Mouse (Mus musculus) layer of hippocampus, adult 11-12 months (tissue): ENCODE results near the gene Gkn3.

Source experiments
- DNase-seq: peaks from one replicate; pipeline ENCODE4 v3.0.0; 2022; ENCODE audit warnings: low spot score

Gene Gkn3

GRCm38 (mm10) chr6:87354441-87354840, 34.3 kb downstream of the Gkn3 start:
- DNase-seq = peak; percentile 28

- DNase-seq = no peak
Measured at GRCm38 (mm10) chr6:87350829-87351228, 37.9 kb downstream of the Gkn3 start, which contains the start of gene Gkn1. Gene Gkn1, minus strand, starts transcription at chr6:87350942.

GRCm38 (mm10) chr6:87335935-87336295, 52.8 kb downstream of the Gkn3 start:
- no peak for DNase-seq

GRCm38 (mm10) chr6:87335091-87335934, 53.4 kb downstream of the Gkn3 start, which contains the start of gene Antxr1:
Gene Antxr1, minus strand, starts transcription at chr6:87335821.
- peak; percentile 49 for DNase-seq

GRCm38 (mm10) chr6:87334361-87335090, 54.2 kb downstream of the Gkn3 start:
- peak; percentile 37 for DNase-seq
